Mouse (Mus musculus) heart, adult 2 months (tissue): ENCODE data around the gene Iscu.

Experiments
- CTCF ChIP-seq: fragments of 200-600 bp; IDR thresholded peaks from 2 replicates; pipeline ENCODE4 v1.8.1; 2022; ENCODE audit warnings: antibody characterized with exemption, mild to moderate bottlenecking, moderate library complexity
- EP300 ChIP-seq: fragments of 200-500 bp; IDR thresholded peaks from 2 replicates; pipeline ENCODE4 v1.6.1; 2011; ENCODE audit warnings: low read depth, low read length, control low read depth; ENCODE audit not compliant: insufficient read depth
- POLR2A ChIP-seq: fragments of 200-500 bp; IDR thresholded peaks from 2 replicates; pipeline ENCODE4 v1.6.1; 2011; ENCODE audit warnings: mild to moderate bottlenecking, low read depth, low read length, control low read depth; ENCODE audit not compliant: insufficient read depth

DNA sequence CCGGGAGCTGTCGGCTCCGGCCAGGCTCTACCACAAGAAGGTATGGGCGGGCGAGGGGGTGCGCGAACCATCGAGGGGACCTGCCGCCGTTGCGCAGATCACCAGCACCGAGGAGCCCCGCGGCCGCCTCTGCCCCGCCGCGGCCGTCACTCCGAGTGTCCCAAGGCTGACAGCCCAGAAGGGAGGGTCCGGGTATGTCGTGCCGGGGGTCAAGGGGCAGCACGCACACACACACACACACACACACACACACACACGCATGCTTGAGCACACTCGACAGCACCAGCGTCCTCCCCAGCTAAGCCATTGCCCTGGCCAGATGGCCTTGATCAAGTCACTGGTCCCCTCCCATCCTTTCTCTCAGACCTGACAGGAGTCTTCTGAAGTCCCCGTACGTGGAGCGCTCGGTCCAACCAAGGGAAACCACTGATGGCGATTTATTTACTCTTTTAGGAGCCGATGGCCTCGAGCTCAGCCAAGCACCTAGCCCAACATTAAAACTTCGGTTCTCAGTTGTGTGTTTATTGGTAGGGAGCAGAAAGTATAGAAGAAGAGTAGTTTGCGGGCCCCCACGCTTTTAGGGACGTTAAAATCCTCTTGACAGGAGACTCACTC is 464 bp downstream of the Iscu start:
- no peak for TF ChIP-seq EP300
- no peak for TF ChIP-seq POLR2A
- no peak for TF ChIP-seq CTCF
